Mouse (Mus musculus): ENCODE results near the gene Gm20388.
"Not testable (repeated sequence)": the region's sequence is repeated elsewhere in the genome, so short reads cannot be mapped to it uniquely, and the experiment has no call there.

The Gm20388 gene

GRCm38 (mm10) chr8:123990277-123991049, 4079.8 kb downstream of the Gm20388 start:
- DNase-seq (ENCODE audit: low spot score in 2 of 2), result no peak

GRCm38 (mm10) chr8:123992587-123992986, 4081.9 kb downstream of the Gm20388 start:
- no peak for DNase-seq (ENCODE audit: low spot score in 2 of 2)

- no peak for DNase-seq (ENCODE audit: low spot score in 2 of 2)
Observed at GRCm38 (mm10) chr8:123993597-123993996, 4083.0 kb downstream of the Gm20388 start.

GRCm38 (mm10) chr8:123993997-123994396, 4083.4 kb downstream of the Gm20388 start:
- no peak for DNase-seq (ENCODE audit: low spot score in 2 of 2)

GRCm38 (mm10) chr8:123999568-123999967, 4088.9 kb downstream of the Gm20388 start:
- no peak for DNase-seq (ENCODE audit: low spot score in 2 of 2)

GRCm38 (mm10) chr8:124002546-124003108, 4092.0 kb downstream of the Gm20388 start:
- DNase-seq (ENCODE audit: low spot score in 2 of 2), result no peak

GRCm38 (mm10) chr8:124007829-124008228, 4097.2 kb downstream of the Gm20388 start:
- DNase-seq (ENCODE audit: low spot score in 2 of 2), result no peak

GRCm38 (mm10) chr8:124011580-124011979, 4100.9 kb downstream of the Gm20388 start:
- DNase-seq (ENCODE audit: low spot score in 2 of 2), result no peak

GRCm38 (mm10) chr8:124011989-124012586, 4101.4 kb downstream of the Gm20388 start:
- no peak for DNase-seq (ENCODE audit: low spot score in 2 of 2)

- not testable (repeated sequence) for DNase-seq (ENCODE audit: low spot score in 2 of 2)
Observed at GRCm38 (mm10) chr8:124014299-124014698, 4103.7 kb downstream of the Gm20388 start.

- no peak for DNase-seq (ENCODE audit: low spot score in 2 of 2)
Observed at GRCm38 (mm10) chr8:124014751-124015150, 4104.1 kb downstream of the Gm20388 start.

GRCm38 (mm10) chr8:124019782-124020181, 4109.1 kb downstream of the Gm20388 start:
- DNase-seq (ENCODE audit: low spot score in 2 of 2), result no peak

GRCm38 (mm10) chr8:124020439-124021236, 4110.0 kb downstream of the Gm20388 start:
- DNase-seq (ENCODE audit: low spot score in 2 of 2), result peak in 1 of 2 experiments; percentile 9

GRCm38 (mm10) chr8:124021237-124022227, 4110.9 kb downstream of the Gm20388 start, which contains the start of the genes Taf5l and Urb2:
Gene Taf5l, minus strand, starts transcription at chr8:124021397.
Gene Urb2, plus strand, starts transcription at chr8:124021508.
- peak; percentile 81 to 89 for DNase-seq (ENCODE audit: low spot score in 2 of 2)

- DNase-seq (ENCODE audit: low spot score in 2 of 2), result not testable (repeated sequence)
Observed at GRCm38 (mm10) chr8:124026265-124026664, 4115.6 kb downstream of the Gm20388 start.

GRCm38 (mm10) chr8:124027831-124028230, 4117.2 kb downstream of the Gm20388 start:
- no peak for DNase-seq (ENCODE audit: low spot score in 2 of 2)

- no peak for DNase-seq (ENCODE audit: low spot score in 2 of 2)
Observed at GRCm38 (mm10) chr8:124033400-124033799, 4122.8 kb downstream of the Gm20388 start.

- no peak for DNase-seq (ENCODE audit: low spot score in 2 of 2)
Observed at GRCm38 (mm10) chr8:124038121-124038520, 4127.5 kb downstream of the Gm20388 start.

- DNase-seq (ENCODE audit: low spot score in 2 of 2), result no peak
Observed at GRCm38 (mm10) chr8:124039351-124039750, 4128.7 kb downstream of the Gm20388 start.

GRCm38 (mm10) chr8:124042201-124042600, 4131.6 kb downstream of the Gm20388 start:
- DNase-seq (ENCODE audit: low spot score in 2 of 2), result no peak

GRCm38 (mm10) chr8:124044421-124044820, 4133.8 kb downstream of the Gm20388 start:
- DNase-seq (ENCODE audit: low spot score in 2 of 2), result no peak
